Mouse (Mus musculus) liver, embryonic 15.5 days (tissue): ENCODE results near the gene Camta1. TPM values are rescaled to one million over a fixed set of nuclear protein-coding genes. Genes with fewer than 3 reads are reported as not detected.

Experiments
- ATAC-seq: fragments of 200-750 bp; cut with Nextera tagmentation; 2 replicates; pipeline ENCODE4 v1.8.0; 2017; ENCODE audit warnings: moderate number of reproducible peaks, mild to moderate bottlenecking, moderate library complexity; ENCODE audit not compliant: insufficient read depth
- H3K27ac ChIP-seq: fragments of 300-500 bp; sonication (generic); replicated peaks from 2 replicates; pipeline ENCODE4 v1.5.1; 2015; ENCODE audit warnings: mild to moderate bottlenecking, inconsistent platforms
- H3K27me3 ChIP-seq: fragments of 300-500 bp; sonication (generic); 2 replicates; pipeline ENCODE4 v1.6.1; 2015; ENCODE audit warnings: mild to moderate bottlenecking, inconsistent platforms
- H3K36me3 ChIP-seq: fragments of 300-500 bp; sonication (generic); replicated peaks from 2 replicates; pipeline ENCODE4 v1.6.1; 2015; ENCODE audit warnings: moderate library complexity, mild to moderate bottlenecking, inconsistent platforms
- H3K4me1 ChIP-seq: fragments of 300-500 bp; sonication (generic); replicated peaks from 2 replicates; pipeline ENCODE4 v1.6.1; 2015; ENCODE audit warnings: inconsistent platforms
- H3K4me2 ChIP-seq: fragments of 300-500 bp; sonication (generic); 2 replicates; pipeline ENCODE4 v1.6.1; 2015; ENCODE audit warnings: moderate library complexity, mild to moderate bottlenecking, inconsistent platforms
- H3K4me3 ChIP-seq: fragments of 300-500 bp; sonication (generic); replicated peaks from 2 replicates; pipeline ENCODE4 v1.5.1; 2015; ENCODE audit warnings: mild to moderate bottlenecking, inconsistent platforms
- H3K9ac ChIP-seq: fragments of 300-500 bp; sonication (generic); 2 replicates; pipeline ENCODE4 v1.6.1; 2015; ENCODE audit warnings: moderate library complexity, mild to moderate bottlenecking, inconsistent platforms
- H3K9me3 ChIP-seq: fragments of 300-500 bp; sonication (generic); replicated peaks from 2 replicates; pipeline ENCODE4 v1.6.1; 2016; ENCODE audit warnings: inconsistent platforms
- WGBS: fragments of 180-500 bp; shearing (Covaris S2); methylation state at CpG from one replicate; pipeline ENCODE4 v1.1.7; 2015; ENCODE audit warnings: mixed read lengths; ENCODE audit not compliant: insufficient replicate concordance; 5-methylcytosine and 5-hydroxymethylcytosine counted together
- polyA plus RNA-seq: library from polyadenylated mRNA; unstranded; fragments of >200 nt; fragmentation: Nextera tagmentation; extraction: Ambion mirVana; gene quantifications from 2 replicates; pipeline ENCODE4 v1.2.1, GENCODE M21; 2015

Gene Camta1
- polyA plus RNA-seq, 1 experiment from 2014 or later = 31.1 TPM

GRCm38 (mm10) chr4:151338931-151339330 lies 522.7 kb downstream of the Camta1 start:
- H3K36me3 ChIP-seq = no peaks in the 10 kb centered on the region
- WGBS = 62% methylated on average over 7 of the region's 7 CpGs
- no peak for ATAC-seq

GRCm38 (mm10) chr4:151337543-151337942 lies 524.1 kb downstream of the Camta1 start:
- H3K36me3 ChIP-seq = no peaks in the 10 kb centered on the region
- H3K27me3 ChIP-seq = no peaks in the 10 kb centered on the region
- ATAC-seq = no peak
- no peak overlapping the region for H3K4me3 ChIP-seq
- 0 out of 2 replicates have a peak, but pooled peaks cover 2% of the 10 kb centered on the region for H3K4me1 ChIP-seq
- H3K4me2 ChIP-seq = no peak overlapping the region
- H3K27ac ChIP-seq = no peak overlapping the region
- H3K9ac ChIP-seq = no peak overlapping the region
- 19% methylated on average over 11 of the region's 11 CpGs for WGBS
- no peaks in the 10 kb centered on the region for H3K9me3 ChIP-seq

More at GRCm38 (mm10) chr4:151338931-151339330, 522.7 kb downstream of the Camta1 start:
- Histone ChIP-seq H3K9me3 (no peaks in the 10 kb centered on the region), H3K4me2 (no peak overlapping the region), H3K9ac (no peak overlapping the region), H3K4me1 (0 out of 2 replicates have a peak, but pooled peaks cover 2% of the 10 kb centered on the region), H3K27me3 (no peaks in the 10 kb centered on the region), H3K4me3 (no peak overlapping the region), H3K27ac (no peak overlapping the region)

GRCm38 (mm10) chr4:151336413-151336812 lies 525.3 kb downstream of the Camta1 start:
- Histone ChIP-seq H3K36me3 (no peaks in the 10 kb centered on the region), H3K27me3 (no peaks in the 10 kb centered on the region), H3K4me3 (no peak overlapping the region), H3K4me2 (no peak overlapping the region), H3K9ac (no peak overlapping the region), H3K9me3 (no peaks in the 10 kb centered on the region), H3K4me1 (0 out of 2 replicates have a peak, but pooled peaks cover 2% of the 10 kb centered on the region), H3K27ac (no peak overlapping the region)
- peak; percentile 38; the same call in 1 of the 2 replicates for ATAC-seq
- whole genome bisulfite sequencing = 62% methylated on average over 13 of the region's 13 CpGs

GRCm38 (mm10) chr4:151334951-151335742 lies 526.5 kb downstream of the Camta1 start:
- 0 out of 2 replicates have a peak, but pooled peaks cover 2% of the 10 kb centered on the region for H3K4me1 ChIP-seq
- H3K36me3 ChIP-seq = no peaks in the 10 kb centered on the region
- no peak overlapping the region for H3K4me3 ChIP-seq
- no peaks in the 10 kb centered on the region for H3K27me3 ChIP-seq
- no peak overlapping the region for H3K9ac ChIP-seq
- 31% methylated on average over 23 of the region's 23 CpGs for WGBS
- H3K27ac ChIP-seq = no peak overlapping the region
- H3K4me2 ChIP-seq = no peak overlapping the region
- no peaks in the 10 kb centered on the region for H3K9me3 ChIP-seq
- ATAC-seq = no peak

- Histone ChIP-seq H3K9ac (no peak overlapping the region), H3K27ac (no peak overlapping the region), H3K4me1 (0 out of 2 replicates have a peak, but pooled peaks cover 2% of the 10 kb centered on the region), H3K9me3 (no peaks in the 10 kb centered on the region), H3K36me3 (no peaks in the 10 kb centered on the region), H3K4me3 (no peak overlapping the region), H3K4me2 (no peak overlapping the region), H3K27me3 (no peaks in the 10 kb centered on the region)
- 73% methylated on average over 19 of the region's 19 CpGs for WGBS
- no peak for ATAC-seq
Observed at GRCm38 (mm10) chr4:151332074-151332849, 529.4 kb downstream of the Camta1 start.

GRCm38 (mm10) chr4:151330983-151331382 lies 530.7 kb downstream of the Camta1 start:
- no peaks in the 10 kb centered on the region for H3K27me3 ChIP-seq
- no peak overlapping the region for H3K4me2 ChIP-seq
- H3K4me3 ChIP-seq = no peak overlapping the region
- ATAC-seq = no peak
- WGBS = 54% methylated on average over 8 of the region's 8 CpGs
- H3K9ac ChIP-seq = no peak overlapping the region
- no peaks in the 10 kb centered on the region for H3K9me3 ChIP-seq
- no peaks in the 10 kb centered on the region for H3K36me3 ChIP-seq
- 0 out of 2 replicates have a peak, but pooled peaks cover 2% of the 10 kb centered on the region for H3K4me1 ChIP-seq
- H3K27ac ChIP-seq = no peak overlapping the region

- WGBS = 53% methylated on average over 6 of the region's 6 CpGs
- ATAC-seq = no peak
- Histone ChIP-seq H3K4me3 (no peak overlapping the region), H3K4me1 (no peaks in the 10 kb centered on the region), H3K27ac (no peak overlapping the region), H3K9ac (no peak overlapping the region), H3K4me2 (no peak overlapping the region), H3K9me3 (no peaks in the 10 kb centered on the region), H3K27me3 (no peaks in the 10 kb centered on the region), H3K36me3 (no peaks in the 10 kb centered on the region)
Observed at GRCm38 (mm10) chr4:151328071-151328470, 533.6 kb downstream of the Camta1 start.

- no peak overlapping the region for H3K4me2 ChIP-seq
- 66% methylated on average over 8 of the region's 8 CpGs for WGBS
- no peak overlapping the region for H3K4me3 ChIP-seq
- ATAC-seq = no peak
- H3K36me3 ChIP-seq = no peaks in the 10 kb centered on the region
- H3K9me3 ChIP-seq = no peaks in the 10 kb centered on the region
- H3K27ac ChIP-seq = no peak overlapping the region
- no peaks in the 10 kb centered on the region for H3K4me1 ChIP-seq
- H3K9ac ChIP-seq = no peak overlapping the region
- H3K27me3 ChIP-seq = no peaks in the 10 kb centered on the region
Observed at GRCm38 (mm10) chr4:151326971-151327686, 534.5 kb downstream of the Camta1 start.

GRCm38 (mm10) chr4:151316428-151316827 lies 545.2 kb downstream of the Camta1 start:
- Histone ChIP-seq H3K4me3 (no peak overlapping the region), H3K4me1 (no peaks in the 10 kb centered on the region), H3K36me3 (no peaks in the 10 kb centered on the region), H3K9ac (no peak overlapping the region), H3K4me2 (no peak overlapping the region), H3K9me3 (no peaks in the 10 kb centered on the region), H3K27me3 (no peaks in the 10 kb centered on the region), H3K27ac (no peak overlapping the region)
- WGBS = 70% methylated on average over 10 of the region's 10 CpGs
- no peak for ATAC-seq

GRCm38 (mm10) chr4:151315726-151316125 lies 546.0 kb downstream of the Camta1 start:
- 66% methylated on average over 10 of the region's 10 CpGs for WGBS
- H3K9ac ChIP-seq = no peak overlapping the region
- H3K9me3 ChIP-seq = no peaks in the 10 kb centered on the region
- no peaks in the 10 kb centered on the region for H3K36me3 ChIP-seq
- H3K4me3 ChIP-seq = no peak overlapping the region
- H3K4me2 ChIP-seq = no peak overlapping the region
- H3K27me3 ChIP-seq = no peaks in the 10 kb centered on the region
- no peak overlapping the region for H3K27ac ChIP-seq
- no peak for ATAC-seq
- no peaks in the 10 kb centered on the region for H3K4me1 ChIP-seq

- no peaks in the 10 kb centered on the region for H3K36me3 ChIP-seq
- H3K4me3 ChIP-seq = no peak overlapping the region
- H3K9ac ChIP-seq = no peak overlapping the region
- H3K9me3 ChIP-seq = no peaks in the 10 kb centered on the region
- H3K4me2 ChIP-seq = no peak overlapping the region
- H3K27ac ChIP-seq = no peak overlapping the region
- H3K27me3 ChIP-seq = no peaks in the 10 kb centered on the region
- 70% methylated on average over 8 of the region's 8 CpGs for WGBS
- ATAC-seq = no peak
- H3K4me1 ChIP-seq = no peaks in the 10 kb centered on the region
Observed at GRCm38 (mm10) chr4:151310773-151311172, 550.9 kb downstream of the Camta1 start.
